In genomic region chr4:101234332-101234731, GRCm38 (mm10) we compare ENCODE assay signal across 8 mouse cellular contexts. TPM values are rescaled to one million over a fixed set of nuclear protein-coding genes. Genes with fewer than 3 reads are reported as not detected.
A peak's percentile ranks its signal among the peaks of the same experiment; 100 is the strongest.
DNase-seq lines count a peak whose midpoint lies in the region; ATAC-seq and TF ChIP-seq lines count a peak whose summit lies in the region.

No protein-coding gene starts in this region.

- no peak overlapping the region for H3K27ac ChIP-seq in kidney, postnatal 0 days
- peak overlapping the region; percentile 61 for H3K27ac ChIP-seq in liver, embryonic 16.5 days (ENCODE audit: low read length)
- peak overlapping the region; percentile 23; the same call in 1 of the 2 replicates for H3K27ac ChIP-seq in stomach, embryonic 16.5 days (ENCODE audit: low read length)
- H3K27ac ChIP-seq in forebrain, embryonic 10.5 days, result no peak overlapping the region

- TF ChIP-seq CTCF in kidney, postnatal 0 days (IDR thresholded peaks at IDR 0.05; ENCODE audit: low read depth), result no peak

- ATAC-seq in megakaryocyte, adult 5-6 weeks (ENCODE audit: poor library complexity, severe bottlenecking), result no peak
- ATAC-seq in kidney, postnatal 0 days (replicated peaks; ENCODE audit: low FRiP score, low read depth), result 0 out of 2 replicates have a peak, but pooled peaks have one; percentile 18
- peak; percentile 52 for ATAC-seq in liver, embryonic 16.5 days (ENCODE audit: low read depth)
- ATAC-seq in stomach, embryonic 16.5 days (ENCODE audit: insufficient read depth, low FRiP score), result peak; percentile 58; the same call in 1 of the 2 replicates

- H3K4me3 ChIP-seq in megakaryocyte, embryonic 14.5 days (replicated peaks), result peak overlapping the region; percentile 78
- no peak overlapping the region for H3K4me3 ChIP-seq in kidney, postnatal 0 days (replicated peaks; ENCODE audit: low read depth, low read length)
- H3K4me3 ChIP-seq in liver, embryonic 16.5 days (ENCODE audit: low read depth, low read length), result no peak overlapping the region
- H3K4me3 ChIP-seq in stomach, embryonic 16.5 days (replicated peaks; ENCODE audit: low read length), result no peak overlapping the region
- no peak overlapping the region for H3K4me3 ChIP-seq in forebrain, embryonic 10.5 days

- no peak overlapping the region for H3K4me2 ChIP-seq in kidney, postnatal 0 days (ENCODE audit: low read length)
- peak overlapping the region; percentile 12; the same call in 1 of the 2 replicates for H3K4me2 ChIP-seq in liver, embryonic 16.5 days (ENCODE audit: low read depth, low read length)
- no peak overlapping the region for H3K4me2 ChIP-seq in stomach, embryonic 16.5 days (ENCODE audit: low read depth, low read length)

- H3K27me3 ChIP-seq in megakaryocyte, embryonic 14.5 days (replicated peaks), result no peaks in the 10 kb centered on the region
- H3K27me3 ChIP-seq in kidney, postnatal 0 days (ENCODE audit: insufficient read depth, low read length), result no peaks in the 10 kb centered on the region
- no peaks in the 10 kb centered on the region for H3K27me3 ChIP-seq in liver, embryonic 16.5 days (ENCODE audit: control insufficient read depth, insufficient read depth, low read depth, low read length)
- H3K27me3 ChIP-seq in stomach, embryonic 16.5 days (ENCODE audit: control insufficient read depth, insufficient read depth, low read length), result no peaks in the 10 kb centered on the region
- H3K27me3 ChIP-seq in forebrain, embryonic 10.5 days (ENCODE audit: poor library complexity, severe bottlenecking), result no peaks in the 10 kb centered on the region

- no peaks in the 10 kb centered on the region for H3K9me3 ChIP-seq in megakaryocyte, embryonic 14.5 days
- no peaks in the 10 kb centered on the region for H3K9me3 ChIP-seq in kidney, postnatal 0 days (replicated peaks; ENCODE audit: low read length)
- no peaks in the 10 kb centered on the region for H3K9me3 ChIP-seq in liver, embryonic 16.5 days (replicated peaks; ENCODE audit: control insufficient read depth, low read length)
- no peaks in the 10 kb centered on the region for H3K9me3 ChIP-seq in stomach, embryonic 16.5 days (replicated peaks; ENCODE audit: control insufficient read depth, low read length)
- no peaks in the 10 kb centered on the region for H3K9me3 ChIP-seq in forebrain, embryonic 10.5 days

- no peak overlapping the region for H3K9ac ChIP-seq in kidney, postnatal 0 days (ENCODE audit: low read depth, low read length)
- no peak overlapping the region for H3K9ac ChIP-seq in liver, embryonic 16.5 days (ENCODE audit: low read depth, low read length)
- H3K9ac ChIP-seq in stomach, embryonic 16.5 days (ENCODE audit: low read length), result no peak overlapping the region

- WGBS in kidney, postnatal 0 days, result 73% methylated on average over 1 of the region's 1 CpGs
- WGBS in liver, embryonic 16.5 days (ENCODE audit: insufficient replicate concordance), result 35% methylated on average over 1 of the region's 1 CpGs
- 32% methylated on average over 1 of the region's 1 CpGs for WGBS in stomach, embryonic 16.5 days
- WGBS in forebrain, embryonic 10.5 days, result 82% methylated on average over 1 of the region's 1 CpGs

- peaks cover 96% of the 10 kb centered on the region for H3K4me1 ChIP-seq in megakaryocyte, embryonic 14.5 days
- H3K4me1 ChIP-seq in kidney, postnatal 0 days (replicated peaks; ENCODE audit: insufficient read depth, low read length), result peaks cover 7% of the 10 kb centered on the region; the same call in 1 of the 2 replicates
- H3K4me1 ChIP-seq in liver, embryonic 16.5 days (ENCODE audit: control insufficient read depth, low read depth, low read length), result peaks cover 45% of the 10 kb centered on the region
- peaks cover 15% of the 10 kb centered on the region for H3K4me1 ChIP-seq in stomach, embryonic 16.5 days (ENCODE audit: control insufficient read depth, insufficient read depth, low read length)
- H3K4me1 ChIP-seq in forebrain, embryonic 10.5 days, result no peaks in the 10 kb centered on the region

- peak; percentile 84 to 88 for DNase-seq in adrenal gland, postnatal 36 days
- peak; percentile 28 for DNase-seq in gonadal fat pad, adult 2 months (ENCODE audit: low read depth)
- peak; percentile 55 for DNase-seq in kidney, postnatal 0 days (ENCODE audit: low spot score)
- DNase-seq in forebrain, embryonic 10.5 days (ENCODE audit: extremely low spot score, low spot score), result no peak

- peaks cover 40% of the 10 kb centered on the region for H3K36me3 ChIP-seq in megakaryocyte, embryonic 14.5 days (replicated peaks; ENCODE audit: low read length)
- no peaks in the 10 kb centered on the region for H3K36me3 ChIP-seq in kidney, postnatal 0 days (ENCODE audit: insufficient read depth, low read length)
- no peaks in the 10 kb centered on the region for H3K36me3 ChIP-seq in liver, embryonic 16.5 days (ENCODE audit: control insufficient read depth, insufficient read depth)
- no peaks in the 10 kb centered on the region for H3K36me3 ChIP-seq in stomach, embryonic 16.5 days (ENCODE audit: control insufficient read depth, insufficient read depth, low read length)
- H3K36me3 ChIP-seq in forebrain, embryonic 10.5 days (replicated peaks), result no peaks in the 10 kb centered on the region

RNA-seq across cellular contexts. Expression of gene Jak1, which starts 30.8 kb away (rescaled TPM):
- polyA plus RNA-seq in megakaryocyte, embryonic 14.5 days (2012; ENCODE audit: insufficient read depth, low replicate concordance), result 60.1 and 80.6 TPM in 2 replicates
- total RNA-seq in megakaryocyte, adult 5-6 weeks (2015), result 105 and 111 TPM in 2 replicates
- total RNA-seq in megakaryocyte, adult 5-6 weeks (2017), result 92.7 and 98.5 TPM in 2 replicates
- 100 to 1,000 TPM; 137 TPM for total RNA-seq in adrenal gland, postnatal 36 days (2021)
- polyA plus RNA-seq in gonadal fat pad, adult 2 months (2012; rRNA removed), result 45.6 and 49.4 TPM in 2 replicates
- 71.9 and 78.9 TPM in 2 replicates for polyA plus RNA-seq in kidney, postnatal 0 days (2015; fragmentation: Nextera tagmentation; extraction: Ambion mirVana)
- polyA plus RNA-seq in liver, embryonic 16.5 days (2015; fragmentation: Nextera tagmentation; extraction: Ambion mirVana), result 48.2 and 48.3 TPM in 2 replicates
- polyA plus RNA-seq in stomach, embryonic 16.5 days (2015; fragmentation: Nextera tagmentation; extraction: Ambion mirVana), result 91.4 and 95.3 TPM in 2 replicates
- 41.7 and 42.4 TPM in 2 replicates for polyA plus RNA-seq in forebrain, embryonic 10.5 days (2016; fragmentation: Nextera tagmentation; extraction: Ambion mirVana)

Comparison
In these comparisons a context has a peak if more than half of its experiments do, and no peak if none do; other contexts are left out.
1. H3K27ac ChIP-seq: peak in liver, embryonic 16.5 days (single experiment) and stomach, embryonic 16.5 days (single experiment); none in kidney, postnatal 0 days (single experiment) and forebrain, embryonic 10.5 days (single experiment).